Mouse (Mus musculus): ENCODE measurements around the gene Prima1. TPM values are rescaled to one million over a fixed set of nuclear protein-coding genes. Genes with fewer than 3 reads are reported as not detected.

The Prima1 gene
- not detected for polyA plus RNA-seq (2015; fragmentation: Illumina TruSeq; extraction: RNeasy Lipid Tissue Mini Kit (QIAGEN cat#74804); ENCODE audit: insufficient read depth, low replicate concordance)

GRCm38 (mm10) chr12:103242083-103242581 lies at the start of gene Prima1:
Gene Prima1 (minus strand): TSS chr12:103242150.

Other genes starting within 250 kb of the Prima1 start
- gene Fam181a, start 68.8 kb upstream of the Prima1 start, polyA plus RNA-seq (2015; fragmentation: Illumina TruSeq; extraction: RNeasy Lipid Tissue Mini Kit (QIAGEN cat#74804); ENCODE audit: insufficient read depth, low replicate concordance) = not detected
- gene Asb2, start 113.9 kb upstream of the Prima1 start, polyA plus RNA-seq (2015; fragmentation: Illumina TruSeq; extraction: RNeasy Lipid Tissue Mini Kit (QIAGEN cat#74804); ENCODE audit: insufficient read depth, low replicate concordance) = 18.4 TPM
- 7.5 TPM for gene Otub2, start 146.5 kb upstream of the Prima1 start, polyA plus RNA-seq (2015; fragmentation: Illumina TruSeq; extraction: RNeasy Lipid Tissue Mini Kit (QIAGEN cat#74804); ENCODE audit: insufficient read depth, low replicate concordance)
- 0.41 TPM for gene 9330161L09Rik, start 165.7 kb upstream of the Prima1 start, polyA plus RNA-seq (2015; fragmentation: Illumina TruSeq; extraction: RNeasy Lipid Tissue Mini Kit (QIAGEN cat#74804); ENCODE audit: insufficient read depth, low replicate concordance)
- gene Ddx24, start 183.7 kb upstream of the Prima1 start, polyA plus RNA-seq (2015; fragmentation: Illumina TruSeq; extraction: RNeasy Lipid Tissue Mini Kit (QIAGEN cat#74804); ENCODE audit: insufficient read depth, low replicate concordance) = 73.9 TPM
- gene Ifi27, start 192.1 kb upstream of the Prima1 start, polyA plus RNA-seq (2015; fragmentation: Illumina TruSeq; extraction: RNeasy Lipid Tissue Mini Kit (QIAGEN cat#74804); ENCODE audit: insufficient read depth, low replicate concordance) = 191 TPM
- 204 TPM for gene Ifi27l2a, start 201.5 kb upstream of the Prima1 start, polyA plus RNA-seq (2015; fragmentation: Illumina TruSeq; extraction: RNeasy Lipid Tissue Mini Kit (QIAGEN cat#74804); ENCODE audit: insufficient read depth, low replicate concordance)
- gene Ifi27l2b, start 215.1 kb upstream of the Prima1 start, polyA plus RNA-seq (2015; fragmentation: Illumina TruSeq; extraction: RNeasy Lipid Tissue Mini Kit (QIAGEN cat#74804); ENCODE audit: insufficient read depth, low replicate concordance) = not detected